Mouse (Mus musculus): ENCODE measurements at regions not wholly inside any gene's neighbourhood (a gene's known extent, or its start where the extent isn't known, plus 50 kb on each side); places are given as distances from the start of the nearest gene placed in this dataset.
A peak's percentile ranks its signal among the peaks of the same experiment; 100 is the strongest.

GRCm38 (mm10) chr5:118374968-118375367, 129.9 kb downstream of the 2410131K14Rik start:
- intact Hi-C loops (cut with DNase I), result no loop called here
- no peak for TF ChIP-seq CTCF (IDR thresholded peaks at IDR 0.05)
- Histone ChIP-seq H3K27ac (no peak overlapping the region), H3K4me3 (no peak overlapping the region)
- no peak for DNase-seq

- Histone ChIP-seq H3K4me3 (no peak overlapping the region), H3K27ac (no peak overlapping the region)
- intact Hi-C loops (cut with DNase I), result no loop called here
- no peak for TF ChIP-seq CTCF (IDR thresholded peaks at IDR 0.05)
- DNase-seq, result no peak
These were observed 130.9 kb downstream of the 2410131K14Rik start for GRCm38 (mm10) chr5:118375916-118376315.

- H3K4me3 ChIP-seq, result no peak overlapping the region
- no peak overlapping the region for H3K27ac ChIP-seq
- intact Hi-C loops (cut with DNase I), result no loop called here
These were observed 131.5 kb downstream of the 2410131K14Rik start for GRCm38 (mm10) chr5:118376478-118376877.

GRCm38 (mm10) chr5:118377402-118377848, 132.4 kb downstream of the 2410131K14Rik start:
- no peak for TF ChIP-seq CTCF (IDR thresholded peaks at IDR 0.05)
- intact Hi-C loops (cut with DNase I), result no loop called here
- no peak overlapping the region for H3K4me3 ChIP-seq
- no peak overlapping the region for H3K27ac ChIP-seq
- DNase-seq, result no peak

More at GRCm38 (mm10) chr5:118376478-118376877, 131.5 kb downstream of the 2410131K14Rik start:
- no peak for DNase-seq
- TF ChIP-seq CTCF (IDR thresholded peaks at IDR 0.05), result no peak

- no peak for TF ChIP-seq CTCF (IDR thresholded peaks at IDR 0.05)
- no peak overlapping the region; the same call in 1 of the 2 replicates for H3K27ac ChIP-seq
- peak; percentile 37 for DNase-seq
- no peak overlapping the region for H3K4me3 ChIP-seq
- intact Hi-C loops (cut with DNase I), result loop anchor here (5.0 kb wide), 2 partner anchors 48 to 178 kb away; no protein-coding TSS in a partner anchor
These were observed 134.4 kb downstream of the 2410131K14Rik start for GRCm38 (mm10) chr5:118379245-118380051.

- H3K27ac ChIP-seq, result peak overlapping the region; percentile 74
- intact Hi-C loops (cut with DNase I), result loop anchor here (5.0 kb wide), 2 partner anchors 47 to 177 kb away; no protein-coding TSS in a partner anchor
- TF ChIP-seq CTCF (IDR thresholded peaks at IDR 0.05), result no peak
- DNase-seq, result no peak
- H3K4me3 ChIP-seq, result peak overlapping the region; percentile 72
These were observed 135.0 kb downstream of the 2410131K14Rik start for GRCm38 (mm10) chr5:118380052-118380421.

- peak overlapping the region; percentile 72 for H3K4me3 ChIP-seq
- TF ChIP-seq CTCF (IDR thresholded peaks at IDR 0.05), result peak; percentile 55
- peak; percentile 72 for DNase-seq
- intact Hi-C loops (cut with DNase I), result loop anchor here (5.0 kb wide), 2 partner anchors 47 to 177 kb away; no protein-coding TSS in a partner anchor
- H3K27ac ChIP-seq, result peak overlapping the region; percentile 74
These were observed 135.6 kb downstream of the 2410131K14Rik start for GRCm38 (mm10) chr5:118380422-118381293.

GRCm38 (mm10) chr5:118381294-118381675, 136.3 kb downstream of the 2410131K14Rik start:
- intact Hi-C loops (cut with DNase I), result loop anchor here (5.0 kb wide), 2 partner anchors 46 to 176 kb away; no protein-coding TSS in a partner anchor
- no peak for TF ChIP-seq CTCF (IDR thresholded peaks at IDR 0.05)
- peak overlapping the region; percentile 72 for H3K4me3 ChIP-seq
- peak; percentile 81 for DNase-seq
- peak overlapping the region; percentile 74 for H3K27ac ChIP-seq

- no peak for TF ChIP-seq CTCF (IDR thresholded peaks at IDR 0.05)
- intact Hi-C loops (cut with DNase I), result no loop called here
- no peak overlapping the region for H3K4me3 ChIP-seq
- DNase-seq, result peak; percentile 81
- H3K27ac ChIP-seq, result peak overlapping the region; percentile 25; the same call in 1 of the 2 replicates
These were observed 141.1 kb downstream of the 2410131K14Rik start for GRCm38 (mm10) chr5:118386126-118386525.

GRCm38 (mm10) chr5:118388419-118388818, 143.4 kb downstream of the 2410131K14Rik start:
- Histone ChIP-seq H3K4me3 (no peak overlapping the region), H3K27ac (no peak overlapping the region)
- TF ChIP-seq CTCF (IDR thresholded peaks at IDR 0.05), result no peak
- intact Hi-C loops (cut with DNase I), result no loop called here
- no peak for DNase-seq

GRCm38 (mm10) chr5:118390691-118391373, 145.8 kb downstream of the 2410131K14Rik start:
- TF ChIP-seq CTCF (IDR thresholded peaks at IDR 0.05), result no peak
- Histone ChIP-seq H3K4me3 (no peak overlapping the region), H3K27ac (no peak overlapping the region)
- DNase-seq, result no peak
- intact Hi-C loops (cut with DNase I), result no loop called here

GRCm38 (mm10) chr5:118392932-118393487, 148.0 kb downstream of the 2410131K14Rik start:
- intact Hi-C loops (cut with DNase I), result no loop called here
- no peak for DNase-seq
- no peak for TF ChIP-seq CTCF (IDR thresholded peaks at IDR 0.05)
- Histone ChIP-seq H3K4me3 (no peak overlapping the region), H3K27ac (no peak overlapping the region)

All from gastrocnemius, adult 2 months (tissue).